Mouse (Mus musculus): Measurements from ENCODE around the gene Ibsp.

Gene Ibsp

DNA sequence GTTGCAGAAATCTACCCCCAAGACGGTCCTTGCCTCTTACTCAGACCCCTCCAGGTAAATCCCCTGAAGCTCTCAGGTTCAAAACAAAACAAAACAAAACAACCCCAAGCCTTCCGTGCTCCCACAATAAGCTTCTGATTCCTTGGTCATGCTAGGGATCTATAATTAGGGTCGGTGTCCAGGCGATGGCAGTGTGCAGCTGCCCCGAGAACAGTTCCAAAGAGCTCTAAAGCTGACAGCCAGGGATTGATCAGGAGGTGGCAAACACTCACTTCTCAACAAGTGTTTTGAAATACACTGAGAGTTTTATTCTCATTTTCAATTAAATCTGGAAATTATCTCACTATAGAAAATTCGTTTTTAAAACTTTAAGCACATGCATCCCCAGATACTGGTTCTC lies 43.9 kb downstream of the Ibsp start:
- no peak for DNase-seq (ENCODE audit: low spot score)

DNA sequence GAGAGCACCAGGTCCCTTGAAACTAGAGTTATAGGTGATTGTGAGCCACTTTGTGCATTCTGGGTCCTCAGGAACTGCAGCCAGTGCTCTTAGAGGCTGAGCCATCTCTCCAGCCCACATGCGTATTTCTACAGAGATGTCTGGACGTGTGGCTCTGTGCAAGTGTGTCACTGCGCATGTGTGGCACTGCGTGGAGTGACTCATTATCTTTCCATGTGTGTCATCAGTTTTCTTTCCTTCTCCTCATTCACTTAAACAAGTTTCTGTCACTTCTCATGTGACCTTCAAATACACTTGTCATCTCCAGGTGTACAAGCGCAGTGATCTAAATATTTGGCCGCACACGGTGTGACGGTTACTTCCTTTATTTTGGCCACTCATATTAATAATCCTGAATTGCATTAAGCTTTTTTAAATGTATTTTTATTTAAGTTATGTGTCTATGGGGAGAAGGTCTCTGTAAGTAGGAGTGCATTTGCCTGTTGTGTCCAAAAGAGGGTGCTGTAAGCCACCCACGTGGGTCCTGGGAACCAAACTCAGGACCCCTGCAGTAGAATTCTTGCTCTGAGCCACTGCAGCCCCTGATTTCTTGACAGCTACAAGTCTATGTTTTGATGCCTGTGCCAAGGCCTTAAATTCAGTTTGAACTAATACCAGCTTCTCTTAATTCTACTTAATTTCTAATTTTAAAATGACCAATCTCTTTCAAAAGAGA lies 45.7 kb downstream of the Ibsp start:
- DNase-seq (ENCODE audit: low spot score) = no peak

DNA sequence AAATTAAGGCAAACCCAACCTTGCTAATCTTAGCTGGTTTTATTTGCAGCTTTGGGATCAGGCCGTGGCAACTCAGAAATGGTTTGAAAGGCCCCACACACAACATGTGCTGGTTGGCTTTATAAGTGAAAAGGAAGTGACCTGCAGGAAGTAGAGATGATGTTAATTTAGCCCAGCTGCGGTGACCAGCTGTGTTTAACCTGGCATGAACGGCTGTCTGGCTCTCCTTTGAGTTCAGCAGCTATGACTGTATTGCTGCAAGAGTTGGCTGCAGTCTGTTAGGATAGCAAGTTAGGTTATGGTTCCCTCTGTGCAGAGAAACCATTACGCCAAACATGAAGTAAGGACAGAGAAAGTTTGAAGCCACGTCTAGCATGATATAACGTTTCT lies 46.3 kb downstream of the Ibsp start:
- no peak for DNase-seq (ENCODE audit: low spot score)

DNA sequence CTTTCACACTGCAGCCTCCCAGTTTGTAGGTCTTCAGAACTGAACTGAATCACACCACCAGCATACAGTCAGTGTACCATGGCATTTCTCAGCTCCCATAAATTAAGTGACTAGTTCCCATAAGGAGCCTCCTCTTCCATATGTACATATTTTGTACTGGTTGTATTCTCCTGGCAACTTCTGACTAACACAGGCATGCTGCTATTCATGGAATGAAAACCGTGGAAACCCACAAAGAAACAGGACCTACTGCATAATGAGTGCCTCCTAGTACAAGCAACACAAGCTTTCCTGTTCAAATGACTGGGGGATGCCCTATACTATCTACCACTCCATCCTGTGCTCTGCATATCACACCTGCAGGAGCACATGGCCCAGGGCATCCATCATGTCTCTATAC lies 52.1 kb downstream of the Ibsp start:
- no peak for DNase-seq (ENCODE audit: low spot score)

DNA sequence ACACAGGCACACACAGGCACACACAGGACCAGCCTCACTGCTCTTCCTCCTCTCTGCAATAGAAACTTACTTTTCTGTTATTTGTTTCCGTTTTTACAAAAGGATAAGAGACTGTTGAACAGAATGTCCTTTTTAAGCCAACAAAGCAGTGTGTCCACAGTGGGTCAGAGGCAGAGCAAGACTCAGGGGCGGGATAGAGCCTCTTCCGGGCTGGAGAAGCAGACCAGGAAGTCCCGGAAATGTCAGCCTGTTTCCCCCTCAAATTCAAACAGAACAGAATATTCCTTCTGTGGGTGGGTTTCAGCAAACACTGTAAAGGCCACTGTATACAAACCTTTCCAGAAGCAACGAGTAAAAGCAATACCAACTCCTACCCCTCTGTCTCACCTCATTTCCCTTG lies 52.9 kb downstream of the Ibsp start:
- no peak for DNase-seq (ENCODE audit: low spot score)

DNA sequence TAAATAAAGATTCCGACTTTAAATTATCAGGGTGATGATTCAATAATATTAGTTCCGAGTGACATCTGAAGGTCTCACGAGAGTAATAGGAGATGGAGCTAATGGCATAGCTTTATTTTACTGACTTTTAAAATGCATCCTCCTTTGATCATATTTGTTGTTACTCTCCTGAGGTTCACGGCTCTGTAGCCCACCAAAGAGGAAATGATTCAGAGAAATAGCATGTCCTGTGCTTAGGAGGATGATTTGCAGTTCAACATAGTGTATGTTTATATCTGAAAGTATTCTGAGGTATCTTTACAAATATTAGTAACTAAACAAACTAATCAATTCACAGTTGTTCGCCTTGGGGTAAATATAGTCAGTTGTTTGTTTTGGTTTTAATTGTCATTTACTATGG lies 58.6 kb downstream of the Ibsp start:
- DNase-seq (ENCODE audit: low spot score) = no peak

DNA sequence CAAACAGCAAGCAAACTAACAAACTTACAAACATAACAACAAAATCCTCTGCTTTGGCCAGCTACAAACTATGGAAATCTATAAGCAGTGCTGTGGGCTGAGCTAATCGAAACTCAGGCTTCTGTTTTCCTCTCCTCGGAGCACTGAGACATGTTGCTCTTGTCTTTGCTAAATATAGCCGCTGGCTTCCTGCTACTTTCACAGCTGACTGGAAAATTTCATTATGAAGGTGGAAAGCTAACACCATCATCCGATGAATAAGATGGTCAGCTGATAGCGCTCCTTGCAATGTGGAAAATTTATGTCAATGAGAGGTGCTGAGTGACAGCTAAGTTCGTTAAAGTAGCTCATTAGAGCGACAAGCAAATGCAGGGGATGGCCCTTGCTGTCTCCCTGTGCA lies 59.6 kb downstream of the Ibsp start:
- peak; percentile 55 for DNase-seq (ENCODE audit: low spot score)

DNA sequence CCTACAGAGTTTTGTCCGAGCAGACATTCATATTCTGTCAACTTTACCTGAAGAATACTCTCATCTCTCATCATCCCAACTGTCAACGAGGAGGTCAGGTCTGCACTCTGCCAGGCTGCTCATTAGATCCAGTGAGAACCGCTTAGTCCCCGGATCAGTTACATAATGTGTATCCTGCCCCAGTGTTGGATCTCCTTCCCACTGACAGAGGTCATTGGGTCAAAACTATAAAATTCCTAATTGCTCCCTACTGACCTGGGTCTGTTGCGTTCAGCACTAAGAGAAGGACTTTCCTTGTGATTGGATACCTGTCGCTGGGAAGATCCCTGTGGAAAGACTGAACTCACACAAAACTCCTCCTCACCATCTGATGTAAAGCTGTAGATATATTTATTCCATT lies 60.3 kb downstream of the Ibsp start:
- peak; percentile 32 for DNase-seq (ENCODE audit: low spot score)
